Mouse (Mus musculus) urinary bladder, postnatal 10 days (tissue): Measurements from ENCODE around the gene Rnf181.

Experiments used
- DNase-seq: peaks from one replicate; pipeline ENCODE4 v3.0.0; 2022; ENCODE audit warnings: low spot score

Gene Rnf181

DNA sequence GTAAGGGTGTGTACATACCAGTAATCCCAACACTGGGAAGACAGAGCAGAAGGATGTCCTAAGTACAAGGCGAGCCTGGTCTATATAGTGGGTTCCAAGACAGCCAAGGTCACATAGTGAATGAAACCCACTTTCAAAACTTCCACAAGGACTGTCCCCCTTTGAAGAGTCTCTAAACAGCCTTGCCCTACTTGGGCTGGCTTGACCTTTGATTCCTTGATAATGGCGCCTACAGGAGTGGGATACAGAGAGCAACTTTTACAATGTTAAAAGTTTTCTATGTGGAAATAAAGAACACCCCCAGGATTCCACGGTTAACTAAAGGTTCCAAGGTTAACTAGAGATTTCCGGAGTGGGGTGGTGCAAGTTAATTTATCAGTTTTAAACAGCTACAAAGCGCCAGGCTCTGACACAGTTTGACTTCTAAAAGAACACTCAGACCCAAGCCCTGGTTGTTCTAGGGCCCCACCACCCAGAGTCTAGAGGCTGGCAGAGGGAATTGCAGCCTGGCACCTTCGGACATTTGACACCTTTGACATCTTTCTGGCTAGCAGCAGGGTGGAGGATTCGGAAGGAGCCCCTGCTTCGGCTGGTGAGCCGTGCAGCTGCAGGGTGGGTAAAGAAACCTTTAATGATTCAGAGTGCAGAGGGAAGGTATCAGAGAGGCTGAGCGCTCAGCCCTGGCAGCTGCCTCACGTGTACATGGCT, 6.7 kb downstream of the Rnf181 start:
- no peak for DNase-seq

DNA sequence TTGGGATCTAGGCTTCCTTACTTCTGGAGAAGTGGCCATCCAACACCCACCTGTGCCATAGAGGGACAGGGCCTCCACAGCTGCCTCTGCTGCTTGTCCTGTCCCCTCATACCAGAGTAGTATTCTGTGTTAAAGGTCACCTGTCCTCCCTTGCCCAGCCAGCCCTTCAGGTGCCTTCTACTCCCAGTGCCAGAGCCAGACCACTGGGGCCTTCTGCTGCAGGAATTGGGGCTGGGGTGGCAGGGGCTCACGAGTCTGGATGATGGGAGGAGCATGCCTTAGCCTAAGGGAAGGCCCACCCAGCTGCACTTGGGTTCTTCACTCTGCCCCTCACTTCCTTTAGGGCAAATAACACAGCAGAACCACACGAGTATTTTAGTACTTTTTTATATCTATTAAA, 7.4 kb downstream of the Rnf181 start:
- DNase-seq: no peak

DNA sequence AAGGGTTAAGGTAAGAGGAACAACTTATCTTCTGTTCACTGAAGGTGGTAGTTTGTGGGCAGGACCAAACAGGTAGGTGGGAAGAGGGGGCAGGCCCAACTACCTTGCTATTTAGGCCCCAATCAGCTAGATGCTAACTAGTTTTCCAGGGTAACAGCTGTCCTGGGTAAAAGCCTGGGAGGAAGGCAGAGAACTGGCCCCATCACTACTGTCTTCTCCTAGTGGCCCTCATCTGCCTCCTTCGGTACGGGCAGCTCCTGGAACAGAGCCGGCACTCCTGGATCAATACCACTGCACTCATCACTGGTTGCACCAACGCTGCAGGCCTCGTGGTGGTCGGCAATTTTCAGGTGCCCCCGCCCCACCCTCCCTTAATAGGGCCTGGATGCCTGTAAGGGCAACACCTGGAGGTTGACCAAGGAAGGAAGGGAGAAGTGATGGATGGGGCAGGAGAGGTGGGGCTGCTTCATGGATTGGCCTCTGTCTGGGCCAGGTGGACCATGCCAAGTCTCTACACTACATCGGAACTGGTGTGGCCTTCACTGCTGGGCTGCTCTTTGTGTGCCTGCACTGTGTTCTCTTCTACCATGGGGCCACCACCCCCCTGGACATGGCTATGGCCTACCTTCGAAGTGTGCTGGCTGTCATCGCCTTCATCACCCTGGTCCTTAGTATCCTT, 8.5 kb downstream of the Rnf181 start:
- DNase-seq: no peak

DNA sequence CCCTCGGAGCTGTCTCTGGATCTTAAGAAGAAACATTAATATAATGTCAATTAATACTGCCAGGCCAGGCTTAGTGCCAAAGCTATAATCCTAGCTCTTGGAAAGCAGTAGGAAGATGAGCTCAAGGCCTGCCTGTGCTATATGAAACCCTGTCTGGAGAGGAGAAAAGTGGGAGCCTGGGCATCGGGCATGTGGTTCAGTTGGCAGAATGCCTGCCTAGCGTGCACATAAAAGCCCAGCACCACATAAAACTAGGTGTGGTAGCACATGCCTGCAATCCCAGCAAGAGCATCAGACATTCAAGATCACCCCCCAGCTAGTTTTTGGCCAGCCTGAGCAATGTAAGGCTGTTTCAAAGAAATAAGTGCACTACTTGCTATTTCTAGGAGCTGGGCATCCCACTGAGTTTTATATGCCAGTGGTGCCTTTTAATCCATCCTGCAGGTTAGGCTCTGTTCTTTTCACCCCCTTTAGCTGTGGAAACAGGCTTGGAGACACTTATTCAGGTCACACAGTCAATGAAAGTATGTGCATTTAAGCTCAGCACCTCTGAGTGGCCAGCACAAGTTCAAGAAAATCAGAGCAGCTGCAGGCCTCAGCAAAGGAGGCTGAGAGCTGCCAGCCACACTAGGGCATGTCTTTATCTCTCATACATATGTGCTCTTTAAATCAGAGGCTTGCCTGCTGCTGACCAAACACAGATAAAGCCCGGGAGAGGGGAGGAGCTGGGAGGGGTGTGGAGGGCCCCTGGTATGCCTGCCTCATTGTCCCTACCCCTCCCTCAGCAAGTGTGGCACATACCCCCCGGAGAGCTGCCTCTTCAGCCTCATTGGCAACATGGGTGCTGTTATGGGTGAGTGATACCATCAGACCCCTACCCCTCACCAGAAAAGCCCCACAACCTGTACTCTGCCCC, 9.3 kb downstream of the Rnf181 start:
- no peak for DNase-seq

DNA sequence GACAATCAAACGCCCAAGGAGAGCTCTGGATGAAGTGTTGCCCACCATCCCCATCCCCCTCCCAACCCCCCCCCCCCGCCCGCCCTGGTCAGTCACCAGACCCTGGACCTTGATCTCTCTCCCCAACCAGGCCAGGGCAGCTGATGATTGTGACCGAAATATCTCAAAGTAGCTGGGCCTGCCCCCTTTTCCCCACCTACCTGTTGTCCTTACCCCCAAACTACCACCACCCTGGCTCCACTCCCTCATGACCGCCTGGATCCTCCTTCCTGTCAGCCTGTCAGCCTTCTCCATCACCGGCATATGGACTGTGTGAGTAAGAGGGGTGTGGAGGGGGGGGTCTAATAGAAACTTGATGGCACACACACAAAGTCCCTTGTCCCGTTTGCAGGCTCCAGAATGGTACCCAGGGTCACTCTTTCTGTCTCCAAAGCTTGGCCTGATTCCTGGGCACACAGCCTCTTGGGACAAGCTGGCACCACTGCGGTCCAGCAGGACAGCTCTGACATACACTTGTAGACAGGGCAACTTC, 10.7 kb downstream of the Rnf181 start:
- no peak for DNase-seq

DNA sequence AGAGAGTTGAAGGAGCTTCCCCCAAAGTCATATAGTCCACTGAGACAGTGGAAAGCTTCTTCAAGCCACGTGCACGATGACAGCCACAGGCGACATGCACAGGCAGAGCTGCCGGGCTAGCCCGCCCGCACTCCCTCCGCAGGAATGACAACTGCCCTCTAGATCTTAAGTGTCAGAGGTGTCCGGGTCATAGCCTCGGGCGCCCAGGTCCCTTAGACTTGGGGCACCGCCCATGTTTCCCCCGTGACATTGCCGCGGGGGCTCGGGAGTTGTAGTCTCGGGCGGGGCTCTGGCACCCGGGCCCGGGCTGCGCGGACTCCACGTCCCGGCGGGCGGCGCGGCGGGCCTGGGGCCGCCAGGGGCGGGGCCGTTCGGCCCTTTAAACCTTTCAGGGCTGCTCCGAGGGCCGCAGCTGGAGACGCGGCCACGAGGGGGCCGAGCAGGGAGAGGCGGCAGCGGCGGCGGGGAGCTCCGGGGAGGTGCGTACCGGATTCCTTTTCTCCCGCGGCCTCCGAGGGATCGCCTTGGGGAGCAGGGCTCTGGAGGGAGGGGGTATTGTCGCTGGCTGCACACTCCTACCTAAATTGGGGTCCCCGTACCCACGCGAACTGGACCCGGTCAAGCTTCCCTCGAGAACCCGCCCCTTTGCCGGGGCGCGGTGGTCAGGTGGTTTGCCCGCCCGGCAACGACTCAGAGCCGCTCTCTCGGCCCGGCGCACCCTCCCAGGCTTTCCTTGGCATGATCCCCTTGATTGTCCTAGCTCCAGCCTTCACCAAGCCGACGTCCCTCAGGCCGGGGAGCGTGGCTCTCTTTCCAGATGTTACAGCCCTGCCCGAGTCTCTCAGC, 11.5 kb downstream of the Rnf181 start, which contains the start of gene Tmem150a:
Gene Tmem150a, plus strand, starts transcription at position 382 of the 846 bp plus-strand sequence.
- DNase-seq: peak; percentile 39

DNA sequence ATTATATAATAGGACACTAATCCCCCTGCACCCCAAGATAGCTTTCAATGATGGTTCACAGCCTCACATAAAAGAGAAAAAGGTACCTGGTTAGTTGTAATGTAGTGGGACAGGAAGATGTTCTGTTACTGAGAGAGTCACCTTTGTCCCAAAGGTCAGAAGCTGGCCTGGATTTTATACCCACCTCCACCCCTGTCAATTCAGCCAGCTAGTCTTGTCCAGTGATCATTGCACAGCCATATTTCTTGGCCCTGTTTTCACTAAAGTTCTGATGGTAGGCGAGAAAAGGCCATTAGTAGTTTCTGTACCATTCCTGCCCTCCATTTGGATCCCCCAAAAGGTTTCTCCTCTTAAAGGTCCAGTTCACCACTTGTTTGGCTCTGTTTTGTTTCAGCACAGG, 12.7 kb downstream of the Rnf181 start:
- DNase-seq: no peak

DNA sequence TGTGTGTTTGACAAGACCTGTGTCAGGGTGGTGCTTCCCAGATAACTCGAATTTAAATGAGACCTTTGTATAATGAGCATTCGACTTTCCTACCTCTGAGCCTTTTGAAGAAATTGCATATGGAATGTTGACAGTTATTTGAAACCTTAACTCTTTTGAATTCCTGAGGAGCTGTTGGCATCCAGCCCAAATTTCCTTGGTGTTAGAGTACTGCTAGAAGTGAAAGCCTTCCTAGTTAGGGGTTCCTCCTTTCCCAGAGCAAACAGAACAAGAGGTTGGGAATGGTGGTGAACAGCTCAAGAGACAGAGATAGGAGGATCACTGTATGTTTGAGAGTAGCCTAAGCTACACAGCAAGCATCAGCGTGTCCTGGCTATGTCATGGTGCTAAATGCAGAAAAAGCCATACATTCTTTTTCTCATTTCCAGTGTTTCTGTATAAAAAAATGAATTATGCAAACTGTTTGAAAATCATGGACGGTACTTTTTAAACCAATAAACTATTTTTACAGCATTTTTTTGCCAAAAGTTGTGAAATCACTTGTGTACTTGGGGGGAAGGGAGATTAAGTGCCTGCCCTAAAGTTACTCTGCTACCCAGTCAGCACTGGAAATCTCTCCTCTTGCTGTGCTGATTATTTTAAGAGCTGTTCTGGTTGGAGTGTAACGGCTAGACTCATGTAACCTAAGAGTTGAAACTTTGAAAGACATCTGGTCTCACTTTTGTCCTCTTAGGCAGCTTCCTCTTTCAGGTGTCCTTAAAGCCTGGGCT, 13.9 kb downstream of the Rnf181 start:
- no peak for DNase-seq

DNA sequence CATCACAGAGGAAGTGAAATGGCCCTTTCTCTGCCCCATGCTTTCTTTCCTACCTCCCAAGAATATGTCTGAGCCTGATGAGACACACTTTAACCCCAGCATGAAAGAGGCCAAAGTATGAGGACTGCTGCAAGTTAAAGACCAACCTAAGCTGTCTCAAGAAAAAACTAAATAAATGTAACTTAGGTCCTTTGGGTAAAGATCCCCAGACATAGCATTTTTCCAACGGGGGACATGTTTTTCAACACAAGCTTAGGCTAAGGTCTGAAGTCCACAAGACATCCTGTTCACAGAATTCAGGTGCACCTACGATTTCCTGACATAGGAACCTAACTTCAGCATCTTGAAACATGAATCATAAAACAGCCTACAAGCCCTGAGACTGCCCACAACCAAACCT, 16.5 kb downstream of the Rnf181 start:
- no peak for DNase-seq

DNA sequence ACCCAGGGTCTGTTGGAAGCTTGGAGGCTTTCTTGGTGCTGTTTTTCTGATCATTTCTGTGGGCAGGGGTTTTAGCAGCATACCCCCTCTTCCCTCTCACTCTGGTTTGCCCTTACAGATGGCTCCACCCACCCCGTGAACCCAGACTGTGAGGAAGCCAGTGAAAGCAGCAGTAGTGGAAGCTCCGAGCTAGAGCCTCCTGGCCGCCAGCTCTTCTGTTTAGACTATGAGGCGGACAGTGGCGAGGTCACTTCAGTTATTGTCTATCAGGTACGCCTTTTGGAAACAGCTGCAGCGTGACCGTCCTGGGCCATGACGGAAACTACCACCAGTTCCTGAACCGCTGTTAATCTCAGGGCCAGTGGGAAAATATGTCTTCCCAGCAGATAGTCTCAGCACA, 18.3 kb downstream of the Rnf181 start:
- DNase-seq: no peak

DNA sequence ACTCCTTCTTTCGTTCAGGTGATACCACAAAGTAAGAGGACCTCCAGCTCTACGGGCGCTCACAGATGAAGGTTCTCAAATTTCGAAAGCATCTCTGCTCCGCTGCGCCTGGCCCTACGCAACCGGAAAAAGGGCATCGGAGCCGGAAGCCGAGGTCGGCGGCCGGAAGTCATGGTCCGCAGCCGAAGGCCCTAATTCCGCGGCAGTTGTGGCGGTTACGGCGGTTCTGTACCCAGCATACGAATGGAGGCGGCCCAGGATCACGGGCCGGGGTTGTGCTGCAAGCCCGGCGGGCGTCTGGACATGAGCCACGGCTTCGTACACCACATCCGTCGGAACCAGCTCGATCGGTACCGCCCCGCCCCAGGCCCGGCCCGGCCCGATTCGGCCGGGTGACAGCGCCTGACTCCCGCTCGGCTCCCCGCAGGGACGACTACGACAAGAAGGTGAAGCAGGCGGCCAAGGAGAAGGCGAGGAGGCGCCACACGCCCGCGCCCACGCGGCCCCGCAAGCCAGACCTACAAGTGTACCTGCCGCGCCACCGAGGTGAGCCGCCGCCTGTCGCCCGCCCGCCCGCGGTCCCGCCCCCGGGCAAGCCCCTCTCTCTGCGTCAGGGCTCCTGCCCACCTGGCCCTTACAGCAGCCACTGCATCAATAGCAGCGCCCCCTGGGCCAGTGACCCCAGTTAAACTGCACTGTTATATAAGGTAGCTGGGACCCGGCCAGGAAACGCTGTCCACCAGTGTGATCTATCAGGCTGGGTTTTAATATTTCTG, 19.4 kb downstream of the Rnf181 start, which contains the start of gene 0610030E20Rik:
Gene 0610030E20Rik, plus strand, starts transcription at position 152 of the 776 bp plus-strand sequence.
- DNase-seq: peak; percentile 25

DNA sequence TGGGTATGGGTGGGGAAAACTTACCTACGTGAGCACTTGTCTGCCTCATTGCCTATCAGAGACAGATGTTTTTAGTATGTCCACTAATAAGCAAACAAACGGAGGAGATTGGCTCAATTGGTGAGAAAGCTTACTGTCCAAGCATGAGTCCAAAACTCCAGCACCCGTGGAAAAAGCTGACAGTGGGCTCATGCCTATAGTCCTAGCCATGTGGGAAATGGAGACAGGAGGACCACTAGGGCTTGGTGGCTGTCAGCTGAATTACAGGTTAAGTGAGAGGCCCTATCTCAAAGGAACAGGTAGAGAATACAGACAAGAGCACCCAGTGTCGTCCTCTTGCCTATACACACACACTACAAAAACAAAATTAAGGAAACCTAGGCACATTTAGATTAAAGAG, 20.5 kb downstream of the Rnf181 start:
- DNase-seq: no peak

DNA sequence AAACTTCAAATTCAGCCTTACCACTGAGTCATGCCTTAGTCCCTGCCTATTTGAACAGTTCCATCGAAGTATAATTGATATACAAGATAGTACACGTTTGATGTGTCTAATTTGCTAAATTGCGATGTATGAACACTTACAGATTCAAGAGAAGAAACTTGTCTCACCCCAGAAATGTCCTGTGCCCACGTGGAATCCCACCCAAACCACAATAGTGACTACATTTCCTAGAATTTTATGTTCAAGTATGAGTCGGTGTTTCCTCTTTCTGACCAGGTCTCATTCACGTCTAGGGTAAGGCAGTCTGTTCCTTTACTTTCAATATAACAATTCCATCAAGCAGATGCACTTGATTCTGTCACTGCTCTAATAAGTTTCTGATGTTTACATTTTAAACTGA, 21.1 kb downstream of the Rnf181 start:
- no peak for DNase-seq

DNA sequence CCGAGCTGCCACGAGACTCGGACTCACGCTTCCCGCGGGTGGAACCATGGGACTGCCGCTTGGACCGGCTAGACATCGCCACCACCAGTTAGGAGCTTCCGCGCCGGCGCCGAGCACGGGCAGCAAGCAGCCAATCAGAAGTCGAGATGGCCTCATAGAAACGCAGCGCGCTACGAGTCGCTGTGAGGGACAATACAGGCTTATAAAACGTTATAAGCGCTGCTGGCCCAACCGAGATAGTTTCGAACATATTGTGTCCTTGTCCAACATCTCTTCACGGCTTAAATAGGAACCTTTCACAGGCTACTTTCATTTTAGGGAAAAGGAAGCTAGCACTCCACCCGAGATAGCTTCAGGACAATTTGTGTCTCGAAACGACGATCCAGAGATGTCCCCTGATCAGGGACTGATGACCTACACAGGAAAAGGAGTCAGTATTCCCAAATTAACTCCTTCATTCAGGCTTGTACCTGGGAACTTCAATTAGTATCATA, 21.6 kb downstream of the Rnf181 start, which contains the start of gene Usp39:
Gene Usp39, minus strand, starts transcription at position 111 of the 494 bp plus-strand sequence.
- DNase-seq: peak; percentile 70

DNA sequence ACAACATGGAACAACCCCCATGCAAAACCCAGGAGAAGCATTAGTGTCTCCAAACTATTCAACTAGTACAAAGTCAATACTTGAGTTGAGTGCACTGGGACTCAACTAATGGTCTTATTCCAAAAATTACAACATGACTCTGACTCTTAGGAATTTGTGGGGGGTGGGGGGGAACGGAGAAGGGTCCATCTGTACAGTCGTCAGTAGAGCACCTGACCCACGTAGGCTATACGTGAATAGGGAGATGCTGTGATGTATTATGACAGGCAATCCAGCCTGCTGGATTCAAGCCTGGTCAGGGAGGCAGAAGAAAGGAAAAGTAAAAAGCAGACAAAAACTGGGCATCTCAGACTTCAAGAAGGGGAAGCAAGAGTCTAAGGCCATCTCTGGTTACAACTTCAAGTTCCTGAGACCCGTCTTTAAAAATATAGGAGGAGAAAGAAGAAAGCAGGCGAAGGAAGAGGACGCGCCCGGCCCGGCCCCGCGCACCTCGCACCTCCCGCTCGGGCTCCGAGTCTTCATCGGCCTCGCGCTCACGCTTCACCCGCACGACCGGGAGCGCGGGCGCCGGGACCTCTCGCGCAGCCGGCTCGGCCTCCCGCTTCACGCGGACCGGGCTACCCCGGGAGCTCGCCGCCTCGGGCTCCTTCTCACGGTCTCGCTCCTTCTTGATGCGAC, 22.2 kb downstream of the Rnf181 start:
- DNase-seq: no peak

DNA sequence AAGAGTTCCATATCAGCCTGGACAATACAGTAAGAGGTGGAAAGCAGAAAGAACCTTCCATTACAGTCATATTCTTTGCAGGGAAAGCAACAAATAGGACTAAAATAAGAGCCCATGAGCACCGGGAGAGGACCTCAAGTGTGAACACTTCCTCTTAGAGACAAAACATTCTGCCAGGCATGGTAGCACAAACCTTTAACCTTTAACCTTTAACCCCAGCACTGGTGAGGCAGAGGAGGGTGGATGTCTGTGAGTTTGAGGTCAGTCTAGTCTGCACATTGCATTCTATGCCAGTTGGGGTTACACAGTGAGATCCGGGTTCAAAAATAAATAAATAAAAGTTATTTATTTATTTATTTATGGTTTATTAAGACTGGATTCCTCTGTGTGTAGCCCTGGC, 26.3 kb downstream of the Rnf181 start:
- DNase-seq: no peak

DNA sequence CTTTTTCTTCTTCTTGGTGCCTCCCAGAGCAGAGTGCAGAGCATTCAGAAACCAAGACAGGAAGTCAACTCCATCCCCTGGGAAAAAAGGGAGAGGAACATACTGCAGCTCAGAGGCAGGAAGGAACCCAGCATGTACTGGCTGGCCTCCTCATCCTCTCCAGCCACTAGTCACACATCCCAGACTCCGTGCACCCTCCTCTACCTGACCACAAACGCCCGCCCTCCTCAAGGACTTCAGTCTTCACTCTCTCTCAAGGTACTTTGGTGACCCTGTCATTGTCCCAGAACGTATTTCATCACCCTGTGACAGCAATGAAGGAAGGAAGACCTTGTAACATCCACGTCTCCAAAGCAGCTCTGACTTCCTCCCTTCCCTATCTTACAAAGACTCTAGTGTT, 33.6 kb downstream of the Rnf181 start:
- no peak for DNase-seq

DNA sequence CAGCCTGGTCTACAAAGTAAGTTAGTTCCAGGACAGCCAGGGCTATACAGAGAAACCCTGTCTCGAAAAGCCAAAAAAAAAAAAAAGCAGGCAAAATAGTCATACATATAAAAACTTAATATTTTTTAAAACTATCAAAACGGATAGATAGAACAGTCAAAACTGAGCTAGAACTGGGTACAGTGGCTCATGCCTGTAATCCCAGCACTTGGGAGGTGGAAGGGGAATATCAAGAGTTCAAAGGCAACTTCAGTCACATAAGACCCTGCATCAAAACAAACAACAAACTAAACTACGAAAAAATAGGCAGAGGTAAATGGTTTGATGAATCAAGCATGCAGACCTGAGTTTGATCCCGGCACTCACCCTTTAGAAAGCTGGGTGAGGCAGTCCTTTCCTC, 36.6 kb downstream of the Rnf181 start:
- no peak for DNase-seq

DNA sequence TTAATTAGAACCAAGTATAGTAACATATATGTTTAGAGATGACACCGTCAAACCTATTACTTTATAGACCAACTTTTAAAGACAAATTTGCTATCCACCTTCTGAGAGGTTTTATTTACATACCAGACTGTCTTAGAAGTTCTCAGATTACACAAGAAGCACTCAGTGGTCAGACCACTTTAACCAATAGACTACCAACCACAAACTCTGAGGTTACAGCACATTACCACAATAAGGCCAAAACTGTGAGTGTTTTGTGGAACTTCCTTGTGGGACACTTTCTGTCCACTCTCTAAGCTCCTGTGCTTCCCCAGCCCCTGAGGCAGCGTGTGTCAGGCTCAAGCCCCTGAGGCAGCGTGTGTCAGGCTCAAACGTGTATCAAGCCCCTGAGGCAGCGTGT, 37.7 kb downstream of the Rnf181 start:
- no peak for DNase-seq
